Mouse (Mus musculus): Measurements from ENCODE around the gene Rhoa. TPM values are rescaled to one million over a fixed set of nuclear protein-coding genes. Genes with fewer than 3 reads are reported as not detected.
"Not testable (repeated sequence)": the region's sequence is repeated elsewhere in the genome, so short reads cannot be mapped to it uniquely, and the experiment has no call there.

The Rhoa gene
- total RNA-seq, 4 experiments from 2014 or later = 164 to 176 (median 168) TPM

GRCm38 (mm10) chr9:108287526-108288238, 18.2 kb upstream of the Rhoa start:
- not testable (repeated sequence) for DNase-seq (ENCODE audit: low spot score in 2 of 2)

DNA sequence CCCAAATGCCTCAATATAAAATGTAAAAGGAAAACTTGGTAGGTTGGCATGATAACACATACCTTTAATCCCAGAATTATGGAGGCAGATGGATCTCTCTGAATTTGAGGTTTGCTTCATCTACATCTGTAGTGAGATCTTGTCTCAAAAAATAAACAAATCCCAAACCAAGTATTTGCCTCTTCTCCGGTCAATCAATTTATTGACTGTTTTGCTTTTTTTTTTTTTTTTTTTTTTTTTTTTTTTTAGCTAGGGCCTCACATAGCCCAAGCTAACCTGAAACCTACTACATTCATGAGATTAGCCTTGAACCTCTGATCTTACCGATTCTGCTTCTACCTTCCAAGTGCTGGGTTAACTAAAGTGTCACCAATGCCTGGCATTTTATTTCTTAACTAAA, 16.6 kb upstream of the Rhoa start:
- DNase-seq (ENCODE audit: low spot score in 2 of 2) = no peak

DNA sequence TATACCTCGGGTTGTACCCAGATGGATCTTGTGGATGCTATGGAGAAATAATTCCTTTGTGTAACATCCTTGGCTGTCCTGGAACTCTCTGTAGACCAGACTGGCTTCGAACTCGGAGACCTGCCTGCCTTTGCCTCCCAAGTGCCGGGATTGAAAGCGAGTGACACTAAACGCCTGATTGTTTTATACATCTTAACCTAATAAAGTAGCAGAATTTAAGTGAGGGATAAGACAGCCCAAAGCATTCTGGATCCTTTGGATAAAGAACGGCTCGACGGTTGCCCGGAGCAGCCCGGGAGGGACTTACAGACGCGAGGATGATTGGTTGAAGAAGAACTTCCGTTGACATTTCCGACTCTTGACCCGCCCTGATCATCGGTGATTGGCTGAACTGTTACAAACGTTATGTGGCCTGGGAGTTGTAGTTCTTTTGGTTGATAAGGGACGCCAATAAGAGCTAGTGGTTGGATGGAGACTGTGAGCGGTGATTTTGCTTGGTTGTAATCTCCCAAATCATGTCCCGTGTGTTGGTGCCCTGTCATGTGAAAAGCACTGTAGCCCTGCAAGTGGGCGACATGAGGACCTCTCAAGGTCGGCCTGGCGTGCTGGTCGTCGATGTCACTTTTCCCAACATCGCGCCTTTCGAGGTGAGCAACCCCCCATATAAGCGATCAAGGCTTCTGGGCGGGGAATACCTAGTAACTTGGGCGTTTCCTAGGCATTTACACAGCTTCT, 15.7 kb upstream of the Rhoa start, which contains the start of gene Nicn1:
Gene Nicn1, plus strand, starts transcription at position 414 of the 735 bp plus-strand sequence.
- DNase-seq (ENCODE audit: low spot score in 2 of 2) = peak; percentile 80 to 97

DNA sequence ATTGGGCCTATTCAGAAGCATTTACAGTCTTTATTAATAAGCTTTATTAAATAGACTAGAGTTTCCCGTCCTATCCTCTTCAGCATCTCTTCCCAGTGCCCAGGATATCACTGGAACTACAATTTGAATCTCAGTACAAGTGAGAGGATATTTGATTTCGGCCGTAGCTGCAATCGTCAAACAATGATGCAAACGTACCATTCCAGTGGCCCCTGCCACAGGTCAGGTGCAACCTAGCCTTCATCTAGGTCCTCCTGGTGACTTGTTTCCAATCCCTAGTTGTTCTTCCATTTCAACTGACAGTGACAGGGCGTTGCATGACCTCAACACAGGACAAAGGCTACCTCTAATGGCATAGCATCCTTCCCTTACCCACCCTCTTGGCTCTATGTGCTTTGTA, 15.2 kb upstream of the Rhoa start:
- no peak for DNase-seq (ENCODE audit: low spot score in 2 of 2)

- no peak for DNase-seq (ENCODE audit: low spot score in 2 of 2)
These were observed 9.2 kb upstream of the Rhoa start, which contains the start of gene Amt for GRCm38 (mm10) chr9:108296453-108297355. Gene Amt, plus strand, starts transcription at chr9:108296853.

DNA sequence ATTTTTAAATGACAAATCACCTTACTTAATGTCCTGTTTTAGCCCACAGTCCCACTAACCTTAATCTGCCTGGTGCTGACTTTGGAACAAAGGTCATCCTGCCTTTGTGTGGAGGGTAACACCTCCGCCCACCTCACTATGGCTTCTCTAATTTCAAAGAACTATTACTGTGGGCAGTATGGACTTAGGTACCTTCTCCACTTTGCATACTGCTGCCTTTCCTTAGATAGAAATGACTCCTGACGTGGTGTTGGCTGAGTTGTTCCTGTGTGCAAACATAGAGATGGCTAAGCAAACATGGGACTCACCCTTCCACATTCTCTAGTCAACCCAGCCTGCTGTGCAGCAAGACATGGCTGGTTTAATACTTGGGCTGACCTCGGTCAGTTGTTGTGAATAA, 4.1 kb upstream of the Rhoa start:
- no peak for DNase-seq (ENCODE audit: low spot score in 2 of 2)

GRCm38 (mm10) chr9:108304716-108305115, 1.2 kb upstream of the Rhoa start:
- no peak for DNase-seq (ENCODE audit: low spot score in 2 of 2)

DNA sequence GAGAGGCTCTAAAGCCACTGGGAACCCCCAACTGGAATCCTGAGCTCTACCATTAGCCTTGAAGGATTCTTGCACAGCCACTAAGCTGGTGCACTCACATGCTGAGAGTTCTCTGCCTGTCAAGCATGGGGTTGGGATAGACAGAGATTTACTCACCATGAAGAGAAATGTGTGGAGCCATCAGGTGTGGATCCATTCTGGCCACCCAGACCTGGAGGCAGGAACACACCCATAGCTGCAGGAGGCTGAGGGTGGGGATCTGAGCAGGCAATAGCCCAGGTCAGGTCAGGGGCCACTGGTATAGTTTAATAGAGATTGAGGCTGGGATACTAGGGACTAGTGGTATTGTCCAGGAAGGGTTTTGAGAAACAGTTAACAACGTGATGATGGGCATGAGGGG, 759 bp upstream of the Rhoa start:
- no peak for DNase-seq (ENCODE audit: low spot score in 2 of 2)

DNA sequence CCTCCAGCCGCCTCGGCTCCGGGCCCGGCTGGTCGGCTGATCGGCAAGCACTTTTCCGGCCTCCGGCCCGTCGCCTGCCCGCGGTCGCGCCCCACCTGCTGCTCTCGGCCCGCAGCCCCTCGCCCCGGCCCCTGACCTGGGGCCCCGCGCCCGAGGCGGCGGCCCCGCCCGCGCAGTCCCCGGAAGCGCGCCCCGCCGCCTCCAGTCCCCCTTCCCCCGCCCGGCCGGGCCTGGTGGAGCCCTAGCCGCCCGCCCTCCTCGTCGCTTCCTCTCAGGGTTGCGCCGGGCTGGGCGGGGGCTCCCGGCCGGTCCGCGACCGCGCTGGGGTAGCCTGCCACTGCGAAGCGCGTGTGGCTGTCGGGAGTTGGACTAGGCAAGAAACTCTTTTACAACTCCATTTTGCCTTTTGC, 647 bp downstream of the Rhoa start:
- peak in 1 of 2 experiments; percentile 37 for DNase-seq (ENCODE audit: low spot score in 2 of 2)

- no peak for DNase-seq (ENCODE audit: low spot score in 2 of 2)
These were observed 1.3 kb downstream of the Rhoa start for GRCm38 (mm10) chr9:108307021-108307807.

DNA sequence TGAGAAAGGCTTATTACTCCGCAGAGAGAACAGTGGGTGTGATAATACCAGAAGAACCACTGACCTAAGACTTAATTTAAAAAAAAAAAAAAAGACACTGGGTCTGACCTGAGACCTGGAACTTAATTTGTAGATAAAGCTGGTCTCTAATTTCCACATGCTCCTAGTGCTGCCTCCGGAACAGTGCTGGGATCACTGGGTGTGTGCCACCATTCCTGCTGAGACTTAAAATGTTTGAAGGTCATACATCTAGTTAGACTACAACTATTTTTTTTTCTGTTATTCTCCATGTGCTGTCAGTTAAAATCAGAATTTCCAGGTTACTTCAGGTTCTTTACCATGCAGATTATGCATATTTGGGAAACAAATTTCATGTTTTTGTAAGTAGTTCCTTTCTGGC, 2.2 kb downstream of the Rhoa start:
- DNase-seq (ENCODE audit: low spot score in 2 of 2) = no peak

DNA sequence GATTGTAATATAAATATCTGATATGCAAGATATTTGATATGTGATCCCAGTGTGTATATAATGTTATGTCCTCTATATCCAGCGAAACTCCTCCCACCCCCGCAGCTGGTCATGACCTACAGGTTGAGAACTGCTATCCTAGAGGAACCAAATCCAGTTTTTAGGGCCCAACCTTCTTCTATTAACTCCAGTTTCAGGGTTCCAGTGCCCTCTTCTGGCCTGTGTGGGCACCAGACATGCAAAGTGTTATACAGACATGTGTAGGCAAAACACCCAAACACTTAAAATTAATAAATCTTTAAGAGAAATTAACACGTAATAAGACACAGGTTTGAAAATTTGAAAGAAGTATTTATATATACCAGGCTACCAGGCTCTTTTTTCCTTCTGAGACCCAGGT, 11.6 kb downstream of the Rhoa start:
- DNase-seq (ENCODE audit: low spot score in 2 of 2) = no peak

GRCm38 (mm10) chr9:108318462-108318861, 12.5 kb downstream of the Rhoa start:
- no peak for DNase-seq (ENCODE audit: low spot score in 2 of 2)

- DNase-seq (ENCODE audit: low spot score in 2 of 2) = not testable (repeated sequence)
These were observed 16.1 kb downstream of the Rhoa start for GRCm38 (mm10) chr9:108322054-108322453.

- no peak for DNase-seq (ENCODE audit: low spot score in 2 of 2)
These were observed 18.9 kb downstream of the Rhoa start for GRCm38 (mm10) chr9:108324784-108325183.

DNA sequence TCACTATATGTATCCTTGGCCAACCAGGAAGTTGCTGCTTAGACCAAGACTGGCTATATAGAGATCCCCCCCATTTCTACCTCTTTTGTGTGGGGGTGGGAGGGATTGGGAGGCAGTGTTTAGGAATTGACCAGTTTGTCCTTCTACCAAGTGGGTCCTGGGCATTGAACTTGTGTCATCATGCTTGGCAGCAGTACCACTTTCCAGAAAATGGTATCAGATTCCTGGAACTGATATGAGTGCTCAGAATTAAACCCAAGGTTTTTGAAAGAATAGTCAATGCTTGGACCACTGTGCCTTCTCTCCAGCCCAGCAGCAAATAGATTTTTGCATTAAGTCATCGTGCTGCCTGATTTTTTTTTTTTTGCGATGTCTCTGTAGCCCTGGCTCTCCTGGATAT, 19.9 kb downstream of the Rhoa start:
- no peak for DNase-seq (ENCODE audit: low spot score in 2 of 2)

DNA sequence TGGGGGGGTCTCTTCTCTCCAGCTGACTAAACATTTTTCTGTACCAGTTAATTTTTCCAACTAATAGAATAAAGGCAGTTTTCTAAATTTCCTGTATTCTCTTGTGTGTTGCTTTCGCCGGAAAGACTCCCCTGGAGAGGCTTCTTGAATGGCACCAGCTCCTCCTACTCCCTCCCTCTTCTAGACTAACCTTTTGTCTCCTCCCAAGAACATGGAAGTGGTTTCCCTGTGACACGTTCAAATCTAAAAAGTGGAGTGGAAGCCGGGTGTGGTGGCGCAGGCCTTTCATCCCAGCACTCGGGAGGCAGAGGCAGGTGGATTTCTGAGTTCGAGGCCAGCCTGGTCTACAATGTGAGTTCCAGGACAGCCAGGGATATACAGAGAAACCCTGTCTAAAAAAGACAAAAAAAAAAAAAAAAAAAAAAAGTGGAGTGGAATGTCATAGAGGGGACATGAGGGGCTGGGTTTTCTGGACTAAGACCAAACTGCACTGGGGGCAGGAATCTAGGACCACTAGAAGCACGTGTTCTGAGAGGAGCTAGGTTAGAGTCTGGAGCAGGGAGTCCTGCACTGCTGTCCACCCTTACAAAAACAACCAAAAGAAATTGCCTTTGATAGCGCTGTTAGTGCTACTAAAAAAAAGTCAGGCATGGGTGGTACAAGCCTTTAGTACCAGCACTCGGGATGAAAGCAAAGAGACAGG, 32.1 kb downstream of the Rhoa start:
- DNase-seq (ENCODE audit: low spot score in 2 of 2) = no peak

DNA sequence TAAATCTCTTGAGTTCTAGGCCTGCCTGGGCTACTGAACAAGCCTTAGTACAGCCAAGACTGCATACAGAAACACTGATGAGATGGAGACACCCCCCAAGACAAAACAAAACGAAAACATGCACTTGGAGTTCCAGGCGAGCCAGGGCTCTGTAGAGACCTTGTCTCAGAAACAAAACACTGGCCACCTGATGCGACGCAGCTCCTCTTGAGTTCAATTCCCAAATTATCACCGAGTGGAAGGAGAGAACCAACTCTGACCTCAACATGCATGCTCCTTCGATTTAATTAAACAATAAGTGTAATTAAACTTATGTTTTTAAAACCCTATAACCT, 32.6 kb downstream of the Rhoa start:
- no peak for DNase-seq (ENCODE audit: low spot score in 2 of 2)

- DNase-seq (ENCODE audit: low spot score in 2 of 2) = peak; percentile 77 to 81
These were observed 33.2 kb downstream of the Rhoa start, which contains the start of gene Gpx1 for GRCm38 (mm10) chr9:108338886-108339781. Gene Gpx1, plus strand, starts transcription at chr9:108338903.

All from left cerebral cortex, adult 8-10 months (tissue).